Mouse (Mus musculus): ENCODE measurements around the gene Tsen2. TPM values are rescaled to one million over a fixed set of nuclear protein-coding genes. Genes with fewer than 3 reads are reported as not detected.

Gene Tsen2
- polyA plus RNA-seq, 1 experiment = 1.4 TPM

GRCm38 (mm10) chr6:115521923-115522322 is 22.5 kb upstream of the Tsen2 start:
- H3K36me3 ChIP-seq (ENCODE audit: control insufficient read depth, insufficient read depth, low read length) = no peaks in the 10 kb centered on the region
- peaks cover 2% of the 10 kb centered on the region for H3K4me1 ChIP-seq (ENCODE audit: control insufficient read depth, insufficient read depth, insufficient read length, low read length)
- H3K4me3 ChIP-seq (ENCODE audit: low read depth, low read length) = no peak overlapping the region
- 82% methylated on average over 1 of the region's 1 CpGs for WGBS
- TF ChIP-seq POLR2A (IDR thresholded peaks at IDR 0.05; ENCODE audit: low read depth, low read length) = no peak
- TF ChIP-seq CTCF (IDR thresholded peaks at IDR 0.05; ENCODE audit: extremely low read depth, insufficient read length, insufficient replicate concordance, low read depth, low read length) = no peak
- no peak overlapping the region for H3K27ac ChIP-seq (ENCODE audit: insufficient read depth, low read depth, low read length)
- H3K27me3 ChIP-seq (ENCODE audit: control insufficient read depth, insufficient read depth, low read length) = no peaks in the 10 kb centered on the region

GRCm38 (mm10) chr6:115522691-115523146 is 21.7 kb upstream of the Tsen2 start:
- WGBS = 40% methylated on average over 6 of the region's 6 CpGs
- Histone ChIP-seq H3K27me3 (ENCODE audit: control insufficient read depth, insufficient read depth, low read length) (no peaks in the 10 kb centered on the region), H3K4me1 (ENCODE audit: control insufficient read depth, insufficient read depth, insufficient read length, low read length) (peaks cover 2% of the 10 kb centered on the region), H3K36me3 (ENCODE audit: control insufficient read depth, insufficient read depth, low read length) (no peaks in the 10 kb centered on the region), H3K27ac (ENCODE audit: insufficient read depth, low read depth, low read length) (no peak overlapping the region), H3K4me3 (ENCODE audit: low read depth, low read length) (no peak overlapping the region)
- TF ChIP-seq POLR2A (IDR thresholded peaks at IDR 0.05; ENCODE audit: low read depth, low read length) (no peak), CTCF (IDR thresholded peaks at IDR 0.05; ENCODE audit: extremely low read depth, insufficient read length, insufficient replicate concordance, low read depth, low read length) (no peak)

- 69% methylated on average over 9 of the region's 9 CpGs for WGBS
- no peaks in the 10 kb centered on the region for H3K27me3 ChIP-seq (ENCODE audit: control insufficient read depth, insufficient read depth, low read length)
- TF ChIP-seq POLR2A (IDR thresholded peaks at IDR 0.05; ENCODE audit: low read depth, low read length) (no peak), CTCF (IDR thresholded peaks at IDR 0.05; ENCODE audit: extremely low read depth, insufficient read length, insufficient replicate concordance, low read depth, low read length) (no peak)
- no peak overlapping the region for H3K27ac ChIP-seq (ENCODE audit: insufficient read depth, low read depth, low read length)
- H3K36me3 ChIP-seq (ENCODE audit: control insufficient read depth, insufficient read depth, low read length) = no peaks in the 10 kb centered on the region
- H3K4me1 ChIP-seq (ENCODE audit: control insufficient read depth, insufficient read depth, insufficient read length, low read length) = peaks cover 2% of the 10 kb centered on the region
- no peak overlapping the region for H3K4me3 ChIP-seq (ENCODE audit: low read depth, low read length)
These were observed 21.3 kb upstream of the Tsen2 start for GRCm38 (mm10) chr6:115523201-115523600.

GRCm38 (mm10) chr6:115524449-115524990 is 19.9 kb upstream of the Tsen2 start:
- Histone ChIP-seq H3K27me3 (ENCODE audit: control insufficient read depth, insufficient read depth, low read length) (no peaks in the 10 kb centered on the region), H3K4me3 (ENCODE audit: low read depth, low read length) (no peak overlapping the region), H3K4me1 (ENCODE audit: control insufficient read depth, insufficient read depth, insufficient read length, low read length) (no peaks in the 10 kb centered on the region; the same call in 1 of the 2 replicates), H3K27ac (ENCODE audit: insufficient read depth, low read depth, low read length) (no peak overlapping the region), H3K36me3 (ENCODE audit: control insufficient read depth, insufficient read depth, low read length) (no peaks in the 10 kb centered on the region)
- no peak for TF ChIP-seq POLR2A (IDR thresholded peaks at IDR 0.05; ENCODE audit: low read depth, low read length)
- no peak for TF ChIP-seq CTCF (IDR thresholded peaks at IDR 0.05; ENCODE audit: extremely low read depth, insufficient read length, insufficient replicate concordance, low read depth, low read length)
- 81% methylated on average over 9 of the region's 9 CpGs for WGBS

- Histone ChIP-seq H3K27me3 (ENCODE audit: control insufficient read depth, insufficient read depth, low read length) (no peaks in the 10 kb centered on the region), H3K36me3 (ENCODE audit: control insufficient read depth, insufficient read depth, low read length) (no peaks in the 10 kb centered on the region), H3K27ac (ENCODE audit: insufficient read depth, low read depth, low read length) (no peak overlapping the region), H3K4me3 (ENCODE audit: low read depth, low read length) (no peak overlapping the region), H3K4me1 (ENCODE audit: control insufficient read depth, insufficient read depth, insufficient read length, low read length) (no peaks in the 10 kb centered on the region; the same call in 1 of the 2 replicates)
- 90% methylated on average over 3 of the region's 3 CpGs for WGBS
- no peak for TF ChIP-seq CTCF (IDR thresholded peaks at IDR 0.05; ENCODE audit: extremely low read depth, insufficient read length, insufficient replicate concordance, low read depth, low read length)
- TF ChIP-seq POLR2A (IDR thresholded peaks at IDR 0.05; ENCODE audit: low read depth, low read length) = no peak
These were observed 17.0 kb upstream of the Tsen2 start for GRCm38 (mm10) chr6:115527418-115527817.

- H3K4me3 ChIP-seq (ENCODE audit: low read depth, low read length) = no peak overlapping the region
- H3K27ac ChIP-seq (ENCODE audit: insufficient read depth, low read depth, low read length) = no peak overlapping the region
- H3K27me3 ChIP-seq (ENCODE audit: control insufficient read depth, insufficient read depth, low read length) = no peaks in the 10 kb centered on the region
- TF ChIP-seq CTCF (IDR thresholded peaks at IDR 0.05; ENCODE audit: extremely low read depth, insufficient read length, insufficient replicate concordance, low read depth, low read length) = no peak
- TF ChIP-seq POLR2A (IDR thresholded peaks at IDR 0.05; ENCODE audit: low read depth, low read length) = no peak
- H3K4me1 ChIP-seq (ENCODE audit: control insufficient read depth, insufficient read depth, insufficient read length, low read length) = no peaks in the 10 kb centered on the region; the same call in 1 of the 2 replicates
- 93% methylated on average over 4 of the region's 4 CpGs for WGBS
- no peaks in the 10 kb centered on the region for H3K36me3 ChIP-seq (ENCODE audit: control insufficient read depth, insufficient read depth, low read length)
These were observed 16.1 kb upstream of the Tsen2 start for GRCm38 (mm10) chr6:115528372-115528771.

- no peak for TF ChIP-seq POLR2A (IDR thresholded peaks at IDR 0.05; ENCODE audit: low read depth, low read length)
- TF ChIP-seq CTCF (IDR thresholded peaks at IDR 0.05; ENCODE audit: extremely low read depth, insufficient read length, insufficient replicate concordance, low read depth, low read length) = no peak
- no peak overlapping the region for H3K4me3 ChIP-seq (ENCODE audit: low read depth, low read length)
- H3K4me1 ChIP-seq (ENCODE audit: control insufficient read depth, insufficient read depth, insufficient read length, low read length) = peaks cover 10% of the 10 kb centered on the region
- H3K27ac ChIP-seq (ENCODE audit: insufficient read depth, low read depth, low read length) = no peak overlapping the region
- no peaks in the 10 kb centered on the region for H3K27me3 ChIP-seq (ENCODE audit: control insufficient read depth, insufficient read depth, low read length)
- 50% methylated on average over 7 of the region's 7 CpGs for WGBS
- no peaks in the 10 kb centered on the region for H3K36me3 ChIP-seq (ENCODE audit: control insufficient read depth, insufficient read depth, low read length)
These were observed 9.8 kb upstream of the Tsen2 start for GRCm38 (mm10) chr6:115534617-115535016.
